Mouse (Mus musculus): Measurements from ENCODE around the gene Setd7.

DNA sequence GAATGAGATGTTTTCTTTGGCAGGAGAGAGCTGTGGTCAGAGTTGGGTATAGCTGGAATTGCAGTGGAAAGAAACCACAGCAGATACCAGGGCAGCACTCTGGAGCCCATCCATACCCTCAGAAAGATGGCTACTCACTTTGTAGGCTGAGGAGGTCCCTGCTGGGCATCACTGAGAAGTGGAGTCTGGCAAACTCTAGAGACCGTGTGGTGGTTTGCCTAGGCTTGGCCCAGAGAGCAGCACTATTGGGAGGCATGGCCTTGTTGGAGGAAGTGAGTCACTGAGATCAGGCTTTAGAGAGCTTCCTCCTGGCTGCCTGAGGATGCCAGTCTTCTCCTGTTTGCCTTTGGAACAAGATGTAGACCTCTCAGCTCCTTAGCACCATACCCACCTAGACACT is 32.8 kb upstream of the Setd7 start:
- TF ChIP-seq ZNF384 (IDR thresholded peaks at IDR 0.05; ENCODE audit: low read depth, low read length) (no peak), MAFK (IDR thresholded peaks at IDR 0.05; ENCODE audit: borderline replicate concordance, low read depth, low read length) (no peak), POLR2AphosphoS2 (IDR thresholded peaks at IDR 0.05; ENCODE audit: low read length) (no peak), RAD21 (IDR thresholded peaks at IDR 0.05; ENCODE audit: low read depth, low read length) (no peak), JUND (IDR thresholded peaks at IDR 0.05; ENCODE audit: low read depth, low read length) (no peak), POLR2A (IDR thresholded peaks at IDR 0.05; ENCODE audit: control insufficient read depth in 1 of 2, insufficient read depth in 1 of 2, low read depth in 1 of 2, low read length in 2 of 2, poor library complexity in 1 of 2) (no peak)
